Mouse (Mus musculus): ENCODE results near the gene Zfp654.

- TF ChIP-seq ZNF384 (IDR thresholded peaks at IDR 0.05; ENCODE audit: low read depth, low read length) (no peak), ZC3H11A (IDR thresholded peaks at IDR 0.05; ENCODE audit: borderline replicate concordance, low read depth, low read length) (no peak), MAFK (IDR thresholded peaks at IDR 0.05; ENCODE audit: insufficient read depth, low read depth, low read length) (no peak), CHD2 (IDR thresholded peaks at IDR 0.05; ENCODE audit: low read depth, low read length) (no peak)
These were observed 114.2 kb downstream of the Zfp654 start for GRCm38 (mm10) chr16:64737289-64737688.
